Mouse (Mus musculus) C2C12 (cell line): Measurements from ENCODE around the gene Gadd45a. TPM values are rescaled to one million over a fixed set of nuclear protein-coding genes. Genes with fewer than 3 reads are reported as not detected.

Experiments used
- H3K27me3 ChIP-seq: one replicate; pipeline ENCODE4 v1.6.1; 2011; ENCODE audit not compliant: control insufficient read depth, insufficient read depth, insufficient read length
- H3K36me3 ChIP-seq: one replicate; pipeline ENCODE4 v1.6.1; 2011; ENCODE audit not compliant: control insufficient read depth, insufficient read depth
- H3K4me3 ChIP-seq: one replicate; pipeline ENCODE4 v1.5.1; 2011; ENCODE audit warnings: mild to moderate bottlenecking, control low read depth; ENCODE audit not compliant: poor library complexity, insufficient read depth, severe bottlenecking
- H3K79me2 ChIP-seq: one replicate; pipeline ENCODE4 v1.6.1; 2011; ENCODE audit not compliant: control insufficient read depth, insufficient read depth
- H3K79me3 ChIP-seq: one replicate; pipeline ENCODE4 v1.6.1; 2011; ENCODE audit warnings: low read depth, control low read depth
- H3ac ChIP-seq: one replicate; pipeline ENCODE3; 2011; ENCODE audit warnings: low read depth; ENCODE audit not compliant: control insufficient read depth, insufficient read length
- CEBPB ChIP-seq: IDR thresholded peaks from one replicate; pipeline ENCODE4 v1.6.1; 2011; ENCODE audit warnings: low read depth, mild to moderate bottlenecking, control low read depth, moderate library complexity
- CTCF ChIP-seq: IDR thresholded peaks from one replicate; pipeline ENCODE4 v1.5.1; 2011; ENCODE audit not compliant: control insufficient read depth, insufficient read depth, insufficient read length
- FOSL1 ChIP-seq: IDR thresholded peaks from one replicate; pipeline ENCODE4 v1.8.0; 2011; ENCODE audit warnings: mild to moderate bottlenecking, low read length; ENCODE audit not compliant: poor library complexity, insufficient read depth, severe bottlenecking
- MAX ChIP-seq: IDR thresholded peaks from one replicate; pipeline ENCODE4 v1.6.1; 2011; ENCODE audit warnings: mild to moderate bottlenecking, control low read depth
- MYOD1 ChIP-seq: IDR thresholded peaks from one replicate; pipeline ENCODE4 v1.6.1; 2011; ENCODE audit warnings: low read depth; ENCODE audit not compliant: control insufficient read depth, insufficient read length
- MYOG ChIP-seq: IDR thresholded peaks from one replicate; pipeline ENCODE4 v1.6.1; 2011; ENCODE audit not compliant: control insufficient read depth, insufficient read length; ENCODE audit errors: extremely low read depth
- USF1 ChIP-seq: IDR thresholded peaks from one replicate; pipeline ENCODE4 v1.6.1; 2011; ENCODE audit warnings: low read depth, mild to moderate bottlenecking, control low read depth, moderate library complexity
- long read RNA-seq, 2 experiments: library from polyadenylated mRNA; unstranded; transcript quantifications; one replicate each; pipeline ENCODE4 v2.0.0; 2019 to 2020
- polyA plus RNA-seq: library from polyadenylated mRNA; unstranded; fragments of >200 nt; fragmentation: generic; extraction: Trizol; gene quantifications from one replicate; pipeline ENCODE4 v1.2.1, GENCODE M21; 2012; ENCODE audit warnings: missing spikeins

The Gadd45a gene
- 16.8 TPM for polyA plus RNA-seq
- long read RNA-seq, experiment 1, transcript Gadd45a-201 (4 exons, 1,223 nt) = major isoform, 12 of 19 reads
- long read RNA-seq, experiment 1, partial matches to known transcripts = 0 of 19 reads
- long read RNA-seq, experiment 1, other reads (novel, unspliced or antisense) = 4 of 19 reads
- long read RNA-seq, experiment 2, partial matches to known transcripts = 0 of 1 reads
- long read RNA-seq, experiment 2, other reads (novel, unspliced or antisense) = 1 of 1 reads

DNA sequence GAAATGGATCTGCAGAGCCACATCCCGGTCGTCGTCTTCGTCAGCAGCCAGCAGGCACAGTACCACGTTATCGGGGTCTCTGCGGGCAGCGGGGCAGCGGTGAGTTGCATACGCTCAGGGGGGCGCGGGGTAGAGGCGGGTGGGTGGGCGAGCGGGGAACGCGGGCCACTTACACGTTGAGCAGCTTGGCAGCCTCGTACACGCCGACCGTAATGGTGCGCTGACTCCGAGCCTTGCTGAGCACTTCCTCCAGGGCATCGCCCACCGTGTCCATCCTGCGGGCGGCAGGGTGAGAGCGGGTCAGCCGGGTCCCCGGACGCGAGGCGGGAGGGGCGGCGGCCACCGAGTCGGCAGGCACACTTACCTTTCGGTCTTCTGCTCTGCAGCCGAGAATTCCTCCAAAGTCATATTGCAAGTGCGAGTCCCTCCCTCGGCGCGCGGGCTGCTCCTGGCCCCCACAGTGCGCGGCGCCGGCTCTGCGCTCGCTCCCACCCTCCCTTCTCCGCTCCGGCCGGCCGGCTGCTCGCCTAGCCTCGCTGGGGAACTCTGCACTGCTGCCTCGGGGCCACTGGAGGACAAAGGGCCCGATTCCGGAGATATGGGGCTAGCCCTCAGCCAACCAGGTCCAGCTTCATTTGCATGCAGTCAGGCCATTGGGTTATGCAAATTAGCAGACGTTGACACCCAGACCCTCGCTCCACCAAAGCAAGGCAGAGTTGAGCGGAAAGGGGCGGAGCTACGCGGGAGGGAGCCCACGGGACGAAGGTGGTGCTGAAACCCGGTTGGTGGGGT is at the start of gene Gadd45a:
Gene Gadd45a (minus strand): TSS at position 621 of the 792 bp plus-strand sequence.
- no peak for TF ChIP-seq MYOG
- TF ChIP-seq FOSL1 = no peak
- peak; percentile 17 for TF ChIP-seq MAX
- TF ChIP-seq USF1 = no peak
- Histone ChIP-seq H3K36me3 (no peaks in the 10 kb centered on the region), H3K4me3 (peak within 1 kb of the TSS; percentile 64), H3K27me3 (no peaks in the 10 kb centered on the region), H3K79me3 (no peaks in the 10 kb centered on the region), H3ac (peak within 1 kb of the TSS; percentile 83), H3K79me2 (peaks cover 15% of the 10 kb centered on the region)

- Histone ChIP-seq H3K36me3 (no peaks in the 10 kb centered on the region), H3K79me2 (no peaks in the 10 kb centered on the region), H3ac (no peak overlapping the region), H3K27me3 (no peaks in the 10 kb centered on the region), H3K79me3 (no peaks in the 10 kb centered on the region), H3K4me3 (no peak overlapping the region)
- TF ChIP-seq USF1 = no peak
- TF ChIP-seq CTCF = no peak
- TF ChIP-seq MAX = no peak
- no peak for TF ChIP-seq CEBPB
These were observed 48.7 kb upstream of the Gadd45a start for GRCm38 (mm10) chr6:67085850-67086437.

- TF ChIP-seq MAX = no peak
- no peak for TF ChIP-seq MYOG
- TF ChIP-seq CEBPB = no peak
- TF ChIP-seq FOSL1 = no peak
- TF ChIP-seq USF1 = no peak
- TF ChIP-seq MYOD1 = no peak
- no peak for TF ChIP-seq CTCF
- no peaks in the 10 kb centered on the region for H3K79me3 ChIP-seq
- no peaks in the 10 kb centered on the region for H3K27me3 ChIP-seq
- no peaks in the 10 kb centered on the region for H3K36me3 ChIP-seq
- H3K79me2 ChIP-seq = no peaks in the 10 kb centered on the region
- no peak overlapping the region for H3K4me3 ChIP-seq
- H3ac ChIP-seq = no peak overlapping the region
These were observed 47.2 kb upstream of the Gadd45a start for GRCm38 (mm10) chr6:67084465-67084864.

GRCm38 (mm10) chr6:67081141-67081540 is 43.9 kb upstream of the Gadd45a start:
- H3K79me3 ChIP-seq = no peaks in the 10 kb centered on the region
- no peaks in the 10 kb centered on the region for H3K36me3 ChIP-seq
- no peaks in the 10 kb centered on the region for H3K27me3 ChIP-seq
- TF ChIP-seq MYOD1 (no peak), USF1 (no peak), CEBPB (no peak), MAX (no peak), MYOG (no peak), FOSL1 (no peak), CTCF (no peak)
- H3K4me3 ChIP-seq = no peak overlapping the region
- no peaks in the 10 kb centered on the region for H3K79me2 ChIP-seq
- H3ac ChIP-seq = no peak overlapping the region

DNA sequence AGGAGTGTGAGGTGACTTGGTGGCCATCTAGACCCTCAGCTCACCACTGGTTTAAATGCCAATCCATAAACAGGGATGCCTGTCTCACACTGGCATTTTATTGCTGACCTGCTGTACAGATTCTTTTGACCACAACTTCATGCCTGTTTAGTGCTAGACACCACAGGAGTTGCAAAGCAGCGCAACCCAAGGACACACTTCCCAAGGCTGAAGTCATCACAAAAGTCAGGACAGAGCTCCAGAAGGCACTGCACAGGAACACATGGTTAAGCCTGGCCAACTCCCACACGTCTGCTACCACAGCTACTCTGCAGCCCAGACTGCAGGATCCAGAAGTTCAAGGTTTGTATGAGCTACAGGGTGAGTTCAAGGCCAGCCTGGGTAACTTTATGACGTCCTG is 40.8 kb upstream of the Gadd45a start:
- Histone ChIP-seq H3ac (no peak overlapping the region), H3K79me2 (no peaks in the 10 kb centered on the region), H3K79me3 (no peaks in the 10 kb centered on the region), H3K36me3 (no peaks in the 10 kb centered on the region), H3K27me3 (no peaks in the 10 kb centered on the region), H3K4me3 (no peak overlapping the region)
- TF ChIP-seq CEBPB = no peak
- no peak for TF ChIP-seq MYOG
- no peak for TF ChIP-seq FOSL1
- TF ChIP-seq USF1 = no peak
- no peak for TF ChIP-seq MYOD1
- no peak for TF ChIP-seq MAX
- TF ChIP-seq CTCF = no peak

DNA sequence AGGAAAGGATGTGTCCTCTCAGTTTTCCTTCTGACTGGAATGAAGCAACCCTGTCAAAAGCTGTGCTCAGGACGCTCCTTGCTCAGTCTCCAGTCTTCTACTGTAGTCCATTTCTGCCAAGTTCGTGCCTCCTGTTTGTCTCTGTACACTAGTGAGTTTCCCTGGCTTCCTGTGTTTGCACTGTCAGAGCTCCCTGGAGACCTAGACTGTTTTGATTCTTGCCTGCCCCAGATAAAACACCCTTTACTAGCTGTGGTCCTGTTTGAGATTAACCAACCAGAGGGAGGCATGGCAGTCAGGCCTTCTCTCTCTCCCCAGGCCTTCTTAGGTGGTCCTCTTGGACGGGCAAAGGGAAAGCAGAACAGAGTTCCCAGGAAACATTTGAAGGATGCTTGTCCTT is 40.2 kb upstream of the Gadd45a start:
- no peaks in the 10 kb centered on the region for H3K36me3 ChIP-seq
- no peak for TF ChIP-seq MYOG
- TF ChIP-seq CEBPB = no peak
- TF ChIP-seq USF1 = no peak
- no peak for TF ChIP-seq FOSL1
- no peak for TF ChIP-seq CTCF
- TF ChIP-seq MYOD1 = no peak
- no peak for TF ChIP-seq MAX

More for the DNA sequence above, 40.2 kb upstream of the Gadd45a start:
- Histone ChIP-seq H3K4me3 (no peak overlapping the region), H3K27me3 (no peaks in the 10 kb centered on the region), H3K79me2 (no peaks in the 10 kb centered on the region), H3K79me3 (no peaks in the 10 kb centered on the region), H3ac (no peak overlapping the region)
